Mouse (Mus musculus) liver, adult (tissue): ENCODE measurements at regions not wholly inside any gene's neighbourhood (a gene's known extent, or its start where the extent isn't known, plus 50 kb on each side); places are given as distances from the start of the nearest gene placed in this dataset.

ENCODE experiments used
- GATA4 ChIP-seq: IDR thresholded peaks from 2 replicates; pipeline ENCODE4 v1.6.1; 2014; ENCODE audit warnings: mild to moderate bottlenecking, low read length; ENCODE audit not compliant: insufficient replicate concordance

DNA sequence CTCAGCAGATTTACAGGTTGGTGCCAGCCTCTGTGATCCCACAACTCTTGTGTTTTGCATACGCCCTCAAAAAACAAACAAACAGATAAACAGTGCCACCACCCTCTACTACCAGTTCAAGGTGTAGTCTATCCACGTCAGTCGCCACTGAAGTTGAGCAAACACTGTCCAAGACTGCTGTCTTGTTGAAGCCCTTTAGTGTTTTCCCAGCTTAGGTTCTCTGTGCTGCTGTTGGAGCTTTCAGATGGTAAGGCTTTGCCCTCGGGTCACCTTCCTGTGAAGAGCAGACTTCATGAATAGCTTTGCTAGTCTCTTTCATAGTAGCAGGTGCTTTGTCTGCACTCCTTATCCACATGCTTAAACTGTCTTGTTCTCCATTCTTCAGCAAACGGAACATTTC is 93.0 kb upstream of the Rmdn2 start:
- TF ChIP-seq GATA4: no peak

DNA sequence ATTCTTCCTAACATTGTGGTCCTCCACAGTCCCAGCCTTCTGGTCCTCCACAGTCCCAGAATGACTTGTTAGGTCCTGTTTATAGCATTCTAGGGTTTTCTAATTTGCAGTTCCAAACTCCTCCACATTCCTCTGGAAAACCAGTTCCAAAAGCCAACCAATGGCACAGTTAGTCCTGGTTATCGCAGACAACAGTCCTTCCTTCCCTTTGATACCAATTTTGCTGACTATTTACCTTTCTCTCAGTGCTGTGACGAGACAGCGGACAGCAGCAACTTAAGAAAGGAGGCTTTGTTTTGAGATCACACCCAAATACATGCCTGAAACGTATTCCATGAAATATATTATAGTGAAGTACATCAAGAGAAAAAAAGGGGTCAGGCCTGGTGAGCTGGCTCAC is 92.3 kb upstream of the Rmdn2 start:
- TF ChIP-seq GATA4: peak; percentile 65; the same call in 1 of the 2 replicates

DNA sequence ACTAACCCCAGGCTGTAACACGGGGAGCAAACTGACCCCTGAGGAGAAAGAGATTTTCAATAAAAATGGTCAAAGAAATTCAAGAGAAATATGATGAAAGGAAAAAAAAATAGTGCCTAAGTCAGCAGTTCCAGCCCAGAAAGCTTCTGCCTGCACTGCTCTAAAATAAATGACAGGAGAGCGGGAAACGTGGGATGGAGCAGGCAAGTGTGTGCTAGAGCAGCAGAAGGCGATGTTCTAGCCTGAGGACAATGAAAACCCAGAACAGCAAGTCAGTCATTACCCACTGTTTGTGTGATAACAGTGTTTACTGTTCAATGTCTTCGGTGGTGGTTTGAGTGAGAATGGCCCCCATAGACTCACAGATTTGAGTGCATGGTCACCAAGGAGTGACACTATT is 91.4 kb upstream of the Rmdn2 start:
- TF ChIP-seq GATA4: no peak

DNA sequence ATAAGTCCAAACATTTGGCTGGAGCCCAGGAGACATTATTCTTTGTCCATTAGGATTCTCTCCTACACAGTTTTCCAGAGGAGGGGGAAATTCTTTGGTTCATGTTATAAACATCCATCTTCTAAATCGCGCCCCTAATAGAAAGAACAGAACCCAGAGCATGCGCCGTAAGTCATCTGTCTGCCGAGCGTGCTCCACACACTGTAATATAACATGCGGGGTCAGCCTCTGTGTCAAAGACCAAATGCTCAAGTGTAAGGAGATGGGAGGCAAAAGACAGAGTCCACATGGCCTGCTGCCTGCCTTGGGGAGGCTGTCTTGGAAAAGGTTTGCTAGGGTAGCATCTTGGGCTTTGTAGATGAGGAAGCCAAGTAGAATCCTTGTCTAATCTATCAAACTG is 90.0 kb upstream of the Rmdn2 start:
- TF ChIP-seq GATA4: no peak

DNA sequence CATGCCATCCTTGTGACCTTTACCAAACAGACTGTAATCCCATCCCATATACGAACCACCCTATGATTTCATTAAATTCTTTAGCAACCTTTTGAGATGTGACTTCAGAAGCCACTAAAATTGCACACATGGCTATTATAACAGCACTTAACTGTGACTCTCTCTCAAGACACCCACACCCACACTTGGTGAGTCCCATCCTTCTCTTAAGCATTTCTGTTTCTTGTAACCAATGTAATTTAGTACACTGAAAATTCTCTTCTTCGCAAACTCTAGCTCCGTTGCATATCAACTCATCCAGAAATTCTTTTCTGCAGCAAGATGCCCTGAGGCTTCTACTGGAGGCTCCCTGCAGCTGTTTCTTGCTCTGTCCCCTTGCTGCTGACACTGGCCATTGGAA is 88.4 kb upstream of the Rmdn2 start:
- TF ChIP-seq GATA4: no peak

DNA sequence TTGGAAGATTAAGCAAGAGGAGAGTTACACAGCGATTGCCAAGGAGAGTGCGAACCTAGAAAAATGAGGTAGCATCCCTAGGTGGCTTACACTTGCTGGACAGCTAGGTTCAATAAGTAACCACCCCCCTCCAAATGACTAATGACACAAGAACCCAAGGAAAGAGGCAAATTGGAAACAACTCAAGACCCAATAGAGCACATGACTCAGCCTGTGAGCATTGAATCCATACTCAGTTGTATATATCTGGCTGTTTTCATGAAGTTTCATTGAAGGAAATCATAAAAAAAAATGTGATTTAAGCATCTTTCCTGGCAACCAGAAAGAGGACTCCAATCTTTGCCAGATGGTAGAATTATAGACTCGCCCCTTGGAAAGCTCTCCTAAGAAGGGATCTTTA is 84.3 kb upstream of the Rmdn2 start:
- TF ChIP-seq GATA4: no peak

DNA sequence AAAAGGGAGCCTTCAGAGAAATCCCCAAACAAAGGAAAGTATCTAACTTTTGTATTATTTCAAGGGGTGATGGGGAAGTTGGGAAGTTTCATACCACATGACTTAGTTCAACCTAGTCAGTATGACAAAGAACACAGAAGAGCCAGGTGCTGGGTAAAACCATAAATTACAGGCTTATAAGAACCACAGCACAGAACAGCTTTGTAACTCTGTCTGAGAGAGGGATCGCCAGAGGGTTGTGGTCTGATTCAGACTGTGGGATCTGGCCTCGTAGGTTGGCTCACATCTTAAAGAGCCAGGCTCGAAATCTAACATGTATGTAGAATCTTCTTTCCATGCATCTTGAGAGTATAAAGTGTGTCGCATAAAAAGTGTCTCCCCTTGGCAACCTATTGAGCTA is 75.1 kb upstream of the Rmdn2 start:
- no peak for TF ChIP-seq GATA4

DNA sequence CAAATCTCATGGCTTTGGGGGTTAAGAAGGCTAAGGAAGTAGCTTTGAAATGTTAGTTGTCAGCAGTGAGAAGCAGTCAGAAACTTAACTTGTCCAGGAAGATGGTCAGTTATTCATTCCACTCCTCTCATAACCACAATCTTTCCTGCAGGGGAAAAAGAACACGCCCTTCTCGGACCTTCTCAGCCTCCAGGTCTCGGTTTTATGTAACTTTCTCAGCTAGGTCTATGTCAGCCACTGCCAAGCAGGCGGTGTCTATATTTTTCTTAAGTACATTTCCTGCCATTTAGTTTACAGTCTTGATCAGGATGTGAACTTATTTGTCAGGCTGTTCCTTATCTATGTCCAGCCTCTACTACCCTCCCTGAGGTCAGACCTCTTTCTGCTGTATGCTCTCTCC is 72.9 kb upstream of the Rmdn2 start:
- no peak; the same call in 1 of the 2 replicates for TF ChIP-seq GATA4

DNA sequence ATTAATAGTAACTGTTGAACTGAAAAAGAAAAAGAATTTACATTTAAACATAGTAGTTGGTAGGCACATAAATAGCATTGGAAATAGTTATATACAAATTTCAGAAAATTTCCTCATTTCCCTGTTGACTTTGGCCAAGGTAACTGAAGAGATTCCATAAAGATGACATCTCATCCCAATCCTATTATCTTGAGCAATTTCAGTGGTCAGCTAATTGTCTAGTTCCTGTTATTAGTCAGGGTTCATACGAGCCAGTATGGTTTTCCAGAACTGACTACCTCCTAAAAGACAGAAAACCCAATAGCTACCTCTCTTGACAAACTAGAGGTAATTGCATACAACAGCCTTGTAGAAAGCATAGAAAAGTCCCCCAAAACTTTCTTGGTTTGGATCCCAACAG is 71.6 kb upstream of the Rmdn2 start:
- no peak for TF ChIP-seq GATA4

DNA sequence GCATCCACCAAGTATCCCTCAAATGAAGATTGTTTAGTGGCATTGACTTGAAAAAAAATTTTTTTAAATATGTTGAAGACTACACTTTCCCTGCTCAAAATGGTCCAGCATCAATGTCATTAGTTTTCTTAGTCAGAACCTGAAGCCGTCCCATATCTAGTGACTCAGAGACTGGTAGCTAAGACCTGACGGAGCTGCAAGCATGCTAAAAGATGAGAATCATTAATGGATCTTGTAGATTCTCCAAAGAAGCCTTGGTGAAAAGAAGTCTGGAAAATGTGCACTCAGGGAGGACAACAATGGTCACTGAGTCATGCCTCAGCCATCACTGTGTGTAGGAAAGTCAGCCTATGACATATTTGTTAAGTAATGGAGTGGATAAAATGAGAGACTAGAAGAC is 71.2 kb upstream of the Rmdn2 start:
- no peak for TF ChIP-seq GATA4

DNA sequence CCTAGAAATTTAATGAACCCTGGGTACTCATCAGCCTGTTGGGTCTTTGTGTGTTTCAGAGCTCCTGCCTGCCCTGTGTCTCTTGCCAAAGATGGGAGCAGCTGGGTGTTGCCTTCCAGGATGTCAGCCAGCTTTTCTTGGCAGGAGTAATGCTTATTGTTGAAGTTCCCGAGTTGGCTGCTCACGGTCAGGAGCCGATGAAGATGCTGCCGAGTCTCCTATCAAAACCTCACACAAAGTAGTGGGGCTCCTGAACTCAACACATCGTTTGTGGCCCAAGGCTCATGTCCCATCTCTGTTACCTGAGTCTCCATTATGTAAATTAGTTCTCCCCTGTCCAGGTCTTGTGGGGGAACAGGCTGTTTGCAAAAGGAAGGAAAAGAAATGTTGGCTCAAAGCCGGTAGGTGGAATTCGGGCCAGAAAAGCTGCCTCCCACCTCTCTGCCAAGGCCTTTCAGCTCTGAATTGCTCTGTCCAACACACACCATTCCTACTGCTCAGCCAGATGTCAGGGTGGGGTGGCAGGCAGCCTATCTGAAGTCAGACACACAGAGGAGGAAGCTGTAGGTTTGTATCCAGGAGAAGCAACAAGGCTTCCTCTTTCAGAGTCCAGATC is 67.6 kb upstream of the Rmdn2 start:
- TF ChIP-seq GATA4: no peak

DNA sequence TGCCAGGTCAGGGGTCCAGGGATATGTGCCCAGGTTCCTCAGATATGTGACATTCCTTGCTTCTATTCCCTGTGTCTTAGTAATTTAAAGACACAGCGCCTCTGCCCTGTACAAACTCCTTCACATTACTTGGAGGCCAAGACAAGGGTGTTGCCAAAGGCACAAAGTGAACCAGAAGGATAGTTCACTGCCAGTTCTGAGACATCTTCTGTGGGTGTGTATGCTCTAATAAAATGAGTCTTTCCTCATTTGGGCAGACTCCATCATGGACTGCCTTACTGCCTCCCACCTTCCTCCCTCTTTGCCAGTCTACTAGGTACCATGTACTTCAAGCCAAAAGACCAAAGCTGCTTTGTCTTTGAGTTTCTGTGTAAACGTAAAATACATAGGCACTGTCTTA is 65.8 kb upstream of the Rmdn2 start:
- TF ChIP-seq GATA4: no peak

DNA sequence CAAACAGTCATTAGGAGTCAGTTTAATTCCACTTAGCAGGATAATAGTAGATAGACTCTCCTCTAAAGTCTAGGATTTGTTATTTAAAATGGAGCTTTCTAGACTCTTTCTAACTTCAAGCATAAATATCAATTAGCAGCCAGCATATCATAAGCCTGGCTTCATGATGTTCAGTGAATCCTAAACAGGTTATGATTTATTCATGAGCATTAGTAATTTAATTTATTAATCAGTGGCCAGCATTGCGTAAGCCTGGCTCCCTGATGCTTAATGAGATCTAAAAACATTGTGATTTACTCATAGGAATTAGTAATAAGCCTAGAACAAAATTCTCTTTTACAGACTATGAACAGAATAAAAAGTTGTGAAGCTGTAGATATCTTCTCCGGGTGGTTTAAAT is 64.6 kb upstream of the Rmdn2 start:
- TF ChIP-seq GATA4: no peak

DNA sequence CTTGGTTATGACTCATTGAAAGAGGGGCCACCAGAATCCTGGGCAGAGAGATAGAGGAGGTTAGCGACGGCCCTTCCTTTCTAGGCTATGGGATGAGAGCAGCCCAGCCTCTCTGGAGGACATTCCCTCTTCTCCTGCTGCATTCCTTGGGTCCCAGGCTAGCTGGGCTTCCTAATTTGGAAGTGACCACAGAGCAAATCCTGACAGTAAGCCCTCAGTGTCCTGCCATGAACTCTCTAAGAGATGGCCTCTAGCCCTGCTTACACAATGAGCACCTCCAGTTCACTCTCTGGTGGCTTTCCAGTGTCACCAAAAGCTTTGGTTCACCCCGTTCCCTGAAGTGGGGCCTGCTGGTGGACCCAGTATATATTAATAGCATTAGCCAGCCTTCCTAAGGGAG is 64.1 kb upstream of the Rmdn2 start:
- TF ChIP-seq GATA4: no peak

DNA sequence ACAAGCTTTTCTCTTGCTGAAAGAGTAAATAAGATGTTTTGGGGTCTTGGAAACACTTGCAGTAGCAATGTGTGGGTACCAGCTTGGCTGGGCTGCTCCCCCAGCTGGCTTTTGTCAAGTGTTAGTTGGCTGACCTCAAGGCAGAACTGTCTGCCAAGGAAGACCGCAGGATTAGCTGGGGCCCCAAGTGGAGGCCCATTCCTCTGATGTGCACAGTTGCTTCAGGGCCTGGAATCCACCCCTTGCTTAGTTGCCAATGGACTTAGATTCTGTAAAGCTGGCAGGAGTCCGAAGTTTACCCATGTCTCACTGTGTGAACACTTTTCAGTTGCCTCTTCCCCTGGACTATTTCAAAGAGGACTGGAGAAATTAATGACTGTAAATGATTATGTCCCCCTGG is 57.8 kb upstream of the Rmdn2 start:
- no peak for TF ChIP-seq GATA4

DNA sequence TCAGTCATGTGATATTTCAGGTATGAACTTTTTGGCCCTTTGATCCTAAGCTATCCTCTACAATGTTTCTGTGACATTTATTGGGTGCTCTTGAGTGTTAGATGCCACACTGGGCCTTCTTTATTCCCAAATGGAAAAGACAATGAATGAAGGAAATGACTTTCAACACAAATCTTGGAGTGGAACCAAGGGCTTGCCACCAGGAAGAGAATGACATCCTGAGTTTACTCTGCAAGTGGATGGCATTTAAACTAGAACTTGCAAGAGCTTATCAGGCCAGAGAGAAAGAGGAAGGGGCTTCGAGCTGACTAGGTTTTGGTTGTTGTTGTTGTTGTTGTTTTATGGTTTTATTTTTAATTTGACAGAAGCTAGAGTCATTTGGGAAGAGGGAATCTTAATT is 56.1 kb upstream of the Rmdn2 start:
- no peak for TF ChIP-seq GATA4
